Mouse (Mus musculus) layer of hippocampus, postnatal 36 days (tissue): ENCODE measurements at regions not wholly inside any gene's neighbourhood (a gene's known extent, or its start where the extent isn't known, plus 50 kb on each side); places are given as distances from the start of the nearest gene placed in this dataset.

Source experiments
- DNase-seq, 2 experiments: peaks; one replicate each; pipeline ENCODE4 v3.0.0; 2022

DNA sequence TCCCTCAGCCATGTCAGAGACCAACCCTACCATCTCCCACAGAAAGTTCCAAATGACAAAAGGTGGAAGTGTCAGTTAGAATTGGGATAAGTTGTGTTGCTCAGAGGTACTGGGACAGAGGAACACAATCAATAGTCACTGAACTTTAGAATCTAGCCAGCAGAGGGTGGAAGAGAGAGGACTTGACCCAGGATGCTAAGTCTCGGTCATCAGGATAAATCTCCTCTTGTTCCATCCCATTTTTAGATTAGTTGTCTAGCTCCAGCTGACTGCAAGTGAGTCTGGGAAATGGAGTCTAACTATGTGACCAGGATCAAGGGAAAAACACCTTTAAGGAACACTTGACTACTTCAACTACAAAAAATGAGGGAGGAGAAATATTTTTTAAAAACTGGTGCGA lies 91.5 kb downstream of the Fam84b start:
- no peak for DNase-seq

DNA sequence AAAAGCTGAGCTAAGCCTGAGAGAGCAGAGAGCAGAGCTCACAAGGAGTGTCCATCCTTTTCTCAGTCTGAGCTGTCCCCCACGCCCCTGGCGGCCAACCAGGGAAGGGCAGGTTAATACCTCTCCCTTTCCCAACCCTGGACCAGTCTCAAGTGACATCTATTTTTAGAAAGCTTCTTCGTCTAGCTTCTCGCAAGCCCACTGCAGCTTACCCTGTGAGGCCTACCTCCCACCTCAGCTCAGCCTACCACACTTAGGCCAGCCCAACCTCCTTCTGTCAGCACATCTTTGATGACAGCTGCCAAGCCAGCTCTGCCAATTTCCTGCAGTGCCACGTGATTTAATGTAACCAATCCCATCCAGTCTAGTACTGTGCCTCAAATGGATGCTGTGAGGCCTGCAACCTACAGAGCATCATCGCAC lies 93.6 kb downstream of the Fam84b start:
- peak; percentile 12 to 53 for DNase-seq

DNA sequence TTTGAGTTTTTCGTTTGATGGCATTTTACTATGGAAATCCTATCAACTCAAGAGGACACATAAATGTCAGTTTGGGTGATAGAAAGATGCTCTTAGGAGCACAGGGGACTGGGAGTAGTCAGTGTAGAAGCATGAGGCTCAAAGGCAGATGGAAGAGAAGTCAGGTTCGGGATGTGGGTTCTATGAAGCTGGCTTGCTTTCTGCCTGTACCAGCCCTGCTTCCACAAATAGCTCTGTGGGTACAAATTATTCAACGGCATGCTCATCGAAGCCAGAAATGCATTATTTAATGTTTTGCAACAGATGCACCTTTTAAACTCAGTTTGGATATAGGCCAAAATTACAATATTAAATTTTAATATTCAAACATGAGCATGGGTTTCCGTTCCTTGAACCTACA lies 99.3 kb downstream of the Fam84b start:
- DNase-seq = peak in 1 of 2 experiments; percentile 12

DNA sequence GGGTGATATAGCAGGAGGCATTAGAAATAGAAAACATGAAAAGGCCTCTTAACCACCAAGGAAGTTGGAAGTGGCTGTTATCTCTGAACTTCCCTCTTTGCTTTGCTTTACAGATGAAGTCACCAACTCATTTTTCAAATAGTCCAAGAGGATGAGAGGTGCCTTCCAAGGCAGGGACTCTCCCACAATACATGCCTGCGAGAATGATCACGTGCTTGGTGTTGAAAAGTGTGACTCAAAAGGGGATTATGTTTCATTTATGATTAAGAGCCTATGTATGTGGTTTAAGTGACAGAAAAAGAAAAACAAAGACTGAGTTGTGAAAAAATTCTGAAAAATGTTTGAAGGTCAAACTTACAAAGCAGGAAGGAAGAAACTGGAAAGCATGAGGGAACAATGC lies 114.0 kb downstream of the Fam84b start:
- DNase-seq = no peak

DNA sequence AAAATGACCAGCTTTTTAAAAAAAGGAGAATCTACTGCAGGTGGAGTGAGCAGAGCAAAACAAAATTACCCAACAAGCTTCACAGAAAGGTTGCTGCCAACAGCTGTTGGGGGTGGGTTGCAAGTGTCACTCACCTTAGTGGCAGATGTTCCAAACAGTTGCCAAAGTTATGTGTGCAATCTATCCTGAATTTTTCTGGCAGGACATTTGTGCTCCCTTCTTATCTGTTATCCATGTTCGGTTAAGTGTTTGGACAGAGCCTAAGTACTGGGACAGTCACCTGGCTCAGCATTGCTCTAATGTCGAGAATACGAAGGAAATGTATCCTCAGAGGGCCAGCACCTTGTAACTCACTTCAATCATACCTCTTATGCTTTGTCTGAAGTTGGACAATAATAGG lies 115.3 kb downstream of the Fam84b start:
- DNase-seq = no peak

DNA sequence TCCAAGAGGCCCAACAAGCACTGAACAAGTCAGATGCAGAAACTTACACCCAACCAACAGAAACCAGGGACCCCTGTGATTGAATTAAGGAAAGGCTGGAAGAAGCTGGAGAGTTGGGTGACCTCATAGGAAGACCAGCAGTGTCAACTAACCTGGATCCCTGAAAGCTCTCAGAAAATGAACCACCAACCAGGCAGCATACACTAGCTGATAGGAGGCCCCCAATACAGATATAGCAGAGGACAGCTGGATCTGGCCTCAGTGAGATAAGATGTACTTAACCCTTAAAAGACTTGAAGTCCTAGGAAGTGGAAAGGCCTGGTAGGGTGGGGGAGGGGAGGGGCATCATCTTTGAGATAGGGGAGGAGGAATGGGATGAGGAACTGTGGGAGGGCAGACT lies 121.2 kb downstream of the Fam84b start:
- DNase-seq = no peak

DNA sequence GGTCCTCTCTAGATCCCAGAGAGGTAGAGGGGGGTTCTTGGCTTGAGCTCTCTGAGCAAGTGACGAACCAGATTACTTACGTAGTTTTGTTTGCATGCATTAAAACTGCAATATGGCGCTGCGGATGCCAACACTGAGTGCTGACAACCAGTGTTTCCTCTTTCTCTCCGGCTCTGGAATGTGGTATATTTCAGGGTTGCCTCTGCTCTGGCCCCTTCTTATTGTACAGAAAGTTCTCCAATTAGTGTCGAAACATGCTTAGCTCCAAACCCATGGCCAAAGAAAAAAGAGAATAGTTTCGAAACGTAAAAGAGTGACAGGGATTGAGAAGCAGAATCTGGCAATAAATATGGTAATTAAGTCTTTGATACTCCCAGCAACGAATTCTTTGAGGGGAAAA lies 124.8 kb downstream of the Fam84b start:
- no peak for DNase-seq

DNA sequence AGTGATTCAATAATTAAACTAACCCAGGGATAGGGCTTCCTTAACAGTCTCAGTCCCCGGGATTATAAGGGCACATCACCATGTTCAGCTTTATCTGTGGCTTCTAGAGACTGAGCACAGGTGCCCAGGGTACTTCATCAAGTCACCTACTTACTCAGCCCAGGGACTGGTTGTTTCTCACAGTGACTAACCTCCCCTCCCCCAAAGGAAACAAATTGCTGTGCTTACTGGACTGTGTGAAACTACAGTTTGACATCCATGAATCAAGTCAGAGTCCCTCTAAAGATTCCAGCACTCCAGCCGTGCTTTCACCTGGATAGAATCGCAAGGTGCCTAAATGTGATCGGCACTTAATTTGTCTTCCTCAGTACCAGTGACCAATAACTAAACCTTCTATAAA lies 125.2 kb downstream of the Fam84b start:
- no peak for DNase-seq

DNA sequence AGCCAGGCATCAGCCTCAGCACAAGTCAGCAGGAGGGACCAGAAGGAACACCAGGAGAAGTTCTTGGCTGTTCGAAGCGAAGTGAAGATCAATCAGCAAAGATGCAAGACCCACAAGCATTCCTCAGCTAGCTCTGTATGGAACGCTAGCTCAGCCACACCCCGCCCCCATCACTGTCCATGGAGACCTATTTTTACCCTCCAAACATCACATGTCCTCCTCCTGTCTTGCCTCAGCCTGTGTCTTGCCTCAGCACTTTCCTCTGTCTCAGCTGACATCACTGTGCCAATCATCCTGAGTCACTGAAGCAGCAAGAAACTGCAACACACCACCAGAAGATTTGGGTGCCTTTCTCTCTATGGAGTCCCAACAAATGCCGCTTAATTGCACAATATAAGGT lies 134.2 kb downstream of the Fam84b start:
- DNase-seq = no peak

DNA sequence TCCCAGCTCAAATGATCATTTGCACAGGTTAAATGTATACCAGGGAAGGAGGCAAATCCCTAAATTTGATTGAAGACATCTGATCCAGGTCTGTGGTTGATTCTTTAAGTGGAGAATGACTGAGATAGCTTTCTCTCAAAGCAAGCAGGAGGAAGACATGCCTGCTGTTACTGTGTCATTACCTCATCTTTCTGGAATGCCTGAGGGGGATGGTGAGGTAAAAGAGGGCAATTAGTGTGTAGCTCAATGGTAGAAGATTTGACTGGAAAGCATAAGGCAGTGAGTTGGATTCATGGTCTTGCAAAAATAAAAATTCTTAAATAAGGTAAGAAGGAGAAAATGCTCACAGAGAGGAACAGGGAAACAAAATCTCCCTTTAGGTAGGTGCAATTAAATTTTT lies 144.9 kb downstream of the Fam84b start:
- DNase-seq = no peak

DNA sequence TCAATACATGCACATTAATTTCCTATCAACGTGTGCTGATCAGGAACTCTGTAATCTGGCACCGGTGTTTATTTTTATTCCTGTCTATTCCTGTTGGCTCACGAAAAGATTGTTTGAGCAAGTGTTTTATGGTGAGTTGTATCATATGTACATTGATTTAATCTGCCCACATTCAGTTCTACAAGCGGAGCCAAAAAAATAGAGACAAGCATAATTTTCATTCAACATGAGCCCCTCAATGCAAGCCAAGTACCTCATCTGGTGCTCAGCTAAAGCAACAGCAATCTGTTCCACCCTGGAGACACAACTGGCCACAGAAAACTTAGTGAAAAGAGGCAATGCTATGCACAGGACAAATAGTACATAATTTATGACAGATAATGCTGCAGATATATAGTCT lies 147.6 kb downstream of the Fam84b start:
- DNase-seq = peak in 1 of 2 experiments; percentile 34

DNA sequence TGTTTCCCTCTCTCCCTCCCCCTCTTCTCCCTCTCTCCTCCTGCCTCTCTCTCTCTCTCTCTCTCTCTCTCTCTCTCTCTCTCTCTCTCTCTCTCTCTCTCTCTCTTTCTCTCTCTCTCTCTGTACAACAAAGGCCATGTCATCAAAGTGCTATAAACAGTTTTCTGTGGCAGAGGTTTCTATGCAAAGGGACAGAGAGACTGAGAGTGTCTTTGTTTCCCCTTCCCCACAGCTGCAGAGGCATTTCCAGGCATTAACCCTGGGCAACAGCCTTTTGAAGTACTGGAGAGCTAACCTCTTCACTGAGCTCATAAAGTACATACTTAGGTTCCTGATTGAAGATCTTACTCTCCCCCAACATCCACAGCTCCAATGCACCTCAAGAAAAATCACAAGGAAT lies 152.3 kb downstream of the Fam84b start:
- no peak for DNase-seq

DNA sequence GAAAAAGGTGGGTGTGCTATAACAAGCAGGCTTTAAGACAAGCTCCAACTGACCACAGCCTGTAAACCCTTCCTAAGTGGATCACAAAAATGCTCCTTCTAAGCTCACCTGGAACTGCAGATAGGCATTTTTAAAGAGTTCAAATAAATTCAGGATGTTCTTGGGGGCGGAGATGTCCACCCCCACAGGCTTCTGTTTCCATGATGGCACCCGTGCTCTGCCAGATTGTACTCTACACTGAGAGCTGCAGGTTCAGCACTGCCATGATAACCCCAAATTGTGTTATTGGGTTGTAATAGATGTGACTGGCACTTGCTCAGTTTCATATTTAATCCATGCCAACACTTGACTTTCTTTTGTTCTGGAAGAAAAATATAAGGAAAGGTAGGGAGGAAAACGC lies 158.8 kb downstream of the Fam84b start:
- DNase-seq = peak; percentile 37 to 49

DNA sequence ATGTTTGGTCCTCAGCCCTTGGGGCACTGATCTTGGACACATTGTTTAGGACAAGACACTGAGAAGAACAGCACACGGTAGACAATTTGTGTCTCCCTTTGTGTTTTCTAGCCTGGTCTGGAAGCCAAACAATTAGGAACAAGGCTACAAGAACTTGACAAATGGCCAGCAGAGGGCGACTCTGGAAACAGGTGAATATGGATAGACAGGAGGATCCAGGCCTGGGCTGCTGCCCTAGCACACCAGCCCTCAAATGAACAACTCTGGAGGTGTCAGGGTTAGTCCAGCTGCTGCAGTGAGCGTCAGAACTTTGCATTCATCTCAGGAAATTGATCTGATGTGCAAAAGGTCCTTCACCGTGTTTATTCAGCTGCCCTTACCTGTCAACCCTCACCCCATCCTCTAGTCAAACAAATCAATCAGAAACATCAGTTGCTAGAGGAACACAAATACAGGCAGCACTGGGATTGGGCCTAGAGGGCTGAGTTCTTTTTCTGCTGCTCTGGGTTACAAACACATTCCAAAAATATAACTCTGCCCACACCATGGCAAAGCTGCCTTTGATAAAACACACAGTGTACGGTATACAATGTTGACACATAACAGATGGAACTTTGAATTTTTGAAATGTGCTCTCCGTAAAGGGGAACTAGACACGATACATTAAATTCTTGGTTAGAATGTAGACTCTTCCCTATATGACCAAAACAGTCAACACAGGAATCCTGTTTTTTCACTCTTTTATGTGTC lies 159.7 kb downstream of the Fam84b start:
- DNase-seq = peak in 1 of 2 experiments; percentile 4

DNA sequence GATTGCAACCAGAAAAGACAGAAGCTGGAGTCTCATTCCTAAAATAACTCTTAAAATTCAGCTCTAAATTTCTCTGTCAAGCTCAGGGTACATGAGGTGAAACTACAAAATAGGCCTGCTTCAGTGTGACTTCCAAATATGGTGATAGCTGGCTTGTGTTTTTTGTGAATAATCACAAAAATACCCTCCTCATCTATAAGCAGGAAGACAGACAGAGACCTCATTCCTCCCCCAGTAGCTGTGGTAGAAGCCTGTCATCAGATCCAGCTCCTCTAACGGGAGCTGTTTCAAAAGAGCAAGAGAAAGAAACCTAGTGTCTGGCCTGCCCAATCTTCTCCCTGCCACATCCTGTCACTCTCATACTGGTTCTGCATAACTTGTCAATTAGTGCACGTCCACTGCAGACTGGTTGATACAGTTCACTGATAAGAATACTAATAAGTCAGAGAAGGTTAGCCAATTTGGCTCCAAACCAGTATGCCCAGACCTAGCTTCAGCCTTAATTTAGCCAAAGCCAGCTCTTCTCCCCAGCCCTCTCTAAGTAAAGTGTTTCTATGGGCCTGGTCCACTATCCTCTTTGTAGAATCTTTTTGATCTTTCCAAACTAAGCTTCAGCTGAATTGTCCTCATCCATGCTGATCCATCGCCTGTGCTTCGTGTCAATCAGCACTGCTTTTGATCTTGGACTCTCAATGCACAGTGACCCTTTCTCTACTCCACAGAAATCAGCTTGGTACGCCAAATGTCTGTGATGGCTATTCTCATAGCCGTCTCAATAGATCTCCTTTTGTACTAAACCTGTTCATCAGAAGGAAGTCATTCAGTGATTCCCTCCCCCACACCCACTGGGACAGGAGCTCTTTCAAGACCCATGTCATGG lies 160.6 kb downstream of the Fam84b start:
- DNase-seq = peak in 1 of 2 experiments; percentile 8

DNA sequence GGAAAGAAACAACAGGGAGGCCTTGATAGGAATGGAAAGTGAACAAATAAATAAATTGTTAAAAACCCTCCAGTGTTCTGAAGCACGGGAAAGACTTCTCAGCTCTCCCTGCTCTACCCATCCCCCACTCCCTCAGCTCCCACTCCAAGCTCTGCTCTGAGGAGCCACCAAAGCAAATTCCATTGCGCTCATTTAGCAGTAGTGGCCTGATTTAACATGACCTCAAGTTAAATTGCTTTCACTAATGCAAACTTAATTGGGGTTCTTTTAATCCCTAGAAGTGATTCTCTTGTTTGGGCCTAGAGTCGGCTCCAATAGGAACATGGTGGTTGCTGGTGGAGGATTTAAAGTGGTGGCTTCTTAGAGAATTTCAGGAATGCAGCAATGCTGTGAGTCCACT lies 161.4 kb downstream of the Fam84b start:
- DNase-seq = no peak

DNA sequence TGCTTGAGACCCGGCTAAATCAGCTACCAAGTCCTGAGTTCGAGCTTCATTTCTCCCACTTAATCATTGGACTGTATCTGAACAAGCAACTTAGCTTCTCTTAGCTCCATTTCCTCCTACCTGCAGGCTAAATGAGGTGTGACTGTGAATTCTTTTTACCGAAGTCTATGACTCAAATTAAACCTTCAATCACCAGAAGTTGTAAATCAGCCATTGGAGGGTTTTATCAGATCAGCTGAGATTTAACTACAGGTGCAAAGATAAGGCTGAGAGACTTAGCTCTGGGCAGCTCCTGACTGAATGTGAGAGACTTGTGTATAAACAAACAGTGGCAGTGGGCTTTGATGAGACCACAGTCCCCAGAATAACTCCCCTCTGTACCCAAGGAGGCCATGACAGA lies 176.2 kb downstream of the Fam84b start:
- DNase-seq = no peak

DNA sequence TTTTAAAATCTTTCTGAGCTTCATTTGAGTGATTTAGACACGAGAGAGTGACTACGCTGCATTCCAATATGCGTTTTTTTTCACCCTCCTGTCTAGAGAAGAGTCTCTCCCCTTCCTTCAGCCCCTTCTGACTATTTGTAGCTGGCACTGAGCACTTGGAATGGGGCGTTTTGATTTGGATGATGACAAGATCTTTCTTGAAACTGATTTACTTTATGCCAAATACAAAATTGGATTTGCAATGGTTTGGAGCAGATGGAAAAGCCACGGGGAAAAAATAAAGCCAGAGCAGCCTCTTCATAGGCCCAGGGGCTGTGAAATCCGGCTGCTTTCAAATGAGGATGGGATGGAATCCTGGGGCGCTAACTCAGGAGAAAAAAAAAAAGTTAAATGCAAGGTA lies 196.0 kb downstream of the Fam84b start:
- DNase-seq = peak in 1 of 2 experiments; percentile 6

DNA sequence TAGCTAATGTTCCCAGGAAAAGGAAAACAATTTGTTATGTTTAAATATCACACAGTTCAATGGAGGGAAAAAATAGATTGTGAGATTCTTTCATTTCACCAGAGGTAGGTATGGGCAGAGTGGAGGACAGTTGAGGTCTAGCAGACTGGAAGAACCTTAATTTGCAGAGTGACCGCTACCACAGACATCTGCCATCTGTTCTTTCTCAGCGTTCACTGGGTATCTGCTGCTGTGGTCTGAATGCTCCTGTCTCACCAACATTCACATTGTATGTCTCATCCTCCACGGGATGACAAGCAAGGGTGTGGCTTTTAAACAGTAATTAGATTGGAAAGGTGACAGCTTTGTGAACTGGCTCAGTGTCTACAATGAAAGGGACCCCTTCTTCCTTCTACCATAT lies 198.5 kb downstream of the Fam84b start:
- DNase-seq = no peak

DNA sequence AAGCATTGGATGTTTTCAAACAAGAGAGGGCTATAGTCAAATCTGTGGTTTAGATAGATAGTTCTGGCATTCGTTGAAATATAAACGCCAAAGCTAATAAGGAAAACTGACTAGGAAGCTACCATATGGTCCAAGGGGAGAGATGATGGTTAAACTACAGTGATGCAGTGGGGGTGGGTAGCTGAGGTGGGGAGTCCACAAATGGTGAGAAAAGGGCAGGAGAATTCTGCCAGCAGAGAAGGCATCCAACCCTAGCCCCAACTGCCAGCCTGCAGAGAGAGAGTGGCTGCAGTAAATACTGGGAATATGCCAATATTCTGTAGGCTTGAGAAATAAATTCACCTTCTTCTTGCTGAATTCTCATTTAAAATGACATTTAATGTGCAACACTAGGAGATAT lies 204.3 kb downstream of the Fam84b start:
- no peak for DNase-seq

DNA sequence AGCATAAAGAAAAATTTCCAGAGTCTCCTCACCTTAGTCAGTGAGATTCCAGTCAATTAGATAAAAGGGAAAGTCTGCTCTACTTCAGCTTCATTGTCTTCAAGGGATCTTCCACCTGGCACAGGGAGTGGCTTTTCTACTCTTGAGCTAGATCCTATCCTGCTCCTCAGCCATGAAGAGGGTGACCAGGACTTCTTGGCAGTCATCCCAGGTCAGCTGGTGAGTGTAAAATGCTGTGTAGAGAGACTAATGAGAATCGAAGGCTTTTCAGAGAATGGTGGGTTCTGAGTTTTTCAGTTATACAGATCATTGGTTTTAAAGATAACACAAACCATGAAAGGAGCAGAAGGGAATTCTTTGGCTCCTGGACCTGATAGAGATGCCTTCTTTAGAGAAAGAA lies 211.8 kb downstream of the Fam84b start:
- no peak for DNase-seq

DNA sequence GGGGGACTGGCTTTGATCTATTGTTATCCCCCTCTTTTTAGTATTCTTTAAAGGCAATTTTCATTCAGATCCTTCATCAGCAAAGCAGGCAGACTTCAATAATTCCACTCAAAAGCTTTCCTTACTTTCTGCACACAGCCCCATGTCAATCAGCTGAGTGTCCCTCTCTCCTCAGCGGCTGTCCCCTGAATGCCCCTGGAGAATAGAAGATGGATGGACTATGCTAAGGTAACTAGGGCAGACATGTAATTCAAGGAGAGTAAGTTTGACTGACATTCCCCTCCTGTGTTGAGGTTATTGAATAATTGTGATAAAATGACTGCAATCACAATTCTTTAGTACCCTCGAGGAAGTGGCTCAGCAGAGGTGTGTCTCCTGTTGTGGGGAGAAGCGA lies 220.1 kb downstream of the Fam84b start:
- no peak for DNase-seq

DNA sequence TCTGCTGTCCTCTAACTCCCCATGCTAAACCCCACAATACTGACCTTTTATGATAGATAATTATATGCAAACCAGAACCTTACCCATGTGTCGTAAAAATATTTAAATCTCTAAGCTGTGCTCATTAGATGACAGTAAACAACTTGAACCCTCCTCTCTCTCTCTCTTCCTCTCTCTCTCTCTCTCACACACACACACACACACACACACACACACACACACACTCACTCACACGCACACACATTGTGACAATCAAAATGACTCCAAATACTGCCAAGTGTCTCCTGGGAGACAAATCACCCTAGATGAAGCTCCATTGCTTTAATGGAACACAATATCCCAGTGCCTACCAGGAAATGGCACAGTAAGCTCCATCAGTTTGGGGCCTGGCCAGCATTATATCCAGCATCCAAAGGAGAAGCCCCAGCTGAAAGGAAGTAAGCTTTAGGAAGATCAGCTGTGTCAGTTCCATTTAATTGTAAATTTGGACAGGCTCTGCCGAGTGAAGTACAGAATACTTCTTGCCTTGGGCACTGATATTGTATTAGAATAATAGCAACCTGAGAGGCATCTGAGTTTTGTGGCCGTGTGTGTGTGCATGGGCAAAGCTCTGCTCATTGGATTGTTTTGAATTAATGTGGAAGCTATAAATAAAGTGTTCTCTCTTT lies 220.7 kb downstream of the Fam84b start:
- no peak for DNase-seq
